Mouse (Mus musculus): ENCODE data around the gene Sh3kbp1. TPM values are rescaled to one million over a fixed set of nuclear protein-coding genes. Genes with fewer than 3 reads are reported as not detected.
A peak's percentile ranks its signal among the peaks of the same experiment; 100 is the strongest.

The Sh3kbp1 gene
- polyA plus RNA-seq, 1 experiment from 2014 or later, result 52.3 TPM

GRCm38 (mm10) chrX:159790516-159790915, 163.4 kb downstream of the Sh3kbp1 start:
- H3K9me3 ChIP-seq (ENCODE audit: control insufficient read depth, low read length), result no peaks in the 10 kb centered on the region
- WGBS, result 62% methylated on average over 3 of the region's 3 CpGs
- no peak overlapping the region for H3K4me2 ChIP-seq (ENCODE audit: low read length)
- H3K4me1 ChIP-seq (replicated peaks; ENCODE audit: control insufficient read depth, insufficient read depth, low read length), result no peaks in the 10 kb centered on the region
- no peak overlapping the region for H3K4me3 ChIP-seq (replicated peaks; ENCODE audit: low read length)
- H3K27me3 ChIP-seq (replicated peaks; ENCODE audit: control insufficient read depth, insufficient read depth, low read length), result no peaks in the 10 kb centered on the region
- no peak overlapping the region for H3K27ac ChIP-seq (ENCODE audit: low read length)
- no peaks in the 10 kb centered on the region for H3K36me3 ChIP-seq (ENCODE audit: control insufficient read depth, insufficient read depth)
- no peak overlapping the region for H3K9ac ChIP-seq (replicated peaks; ENCODE audit: low read depth, low read length)
- ATAC-seq, result no peak

GRCm38 (mm10) chrX:159795603-159796002, 168.5 kb downstream of the Sh3kbp1 start:
- no peaks in the 10 kb centered on the region for H3K4me1 ChIP-seq (replicated peaks; ENCODE audit: control insufficient read depth, insufficient read depth, low read length)
- H3K9ac ChIP-seq (replicated peaks; ENCODE audit: low read depth, low read length), result no peak overlapping the region
- no peak for ATAC-seq
- no peaks in the 10 kb centered on the region for H3K9me3 ChIP-seq (ENCODE audit: control insufficient read depth, low read length)
- H3K36me3 ChIP-seq (ENCODE audit: control insufficient read depth, insufficient read depth), result no peaks in the 10 kb centered on the region
- no peak overlapping the region for H3K4me3 ChIP-seq (replicated peaks; ENCODE audit: low read length)
- WGBS, result 78% methylated on average over 2 of the region's 2 CpGs
- H3K27me3 ChIP-seq (replicated peaks; ENCODE audit: control insufficient read depth, insufficient read depth, low read length), result no peaks in the 10 kb centered on the region; the same call in 1 of the 2 replicates
- no peak overlapping the region for H3K4me2 ChIP-seq (ENCODE audit: low read length)
- H3K27ac ChIP-seq (ENCODE audit: low read length), result no peak overlapping the region

GRCm38 (mm10) chrX:159804371-159804770, 177.3 kb downstream of the Sh3kbp1 start:
- Histone ChIP-seq H3K4me3 (replicated peaks; ENCODE audit: low read length) (no peak overlapping the region), H3K36me3 (ENCODE audit: control insufficient read depth, insufficient read depth) (no peaks in the 10 kb centered on the region), H3K4me1 (replicated peaks; ENCODE audit: control insufficient read depth, insufficient read depth, low read length) (no peaks in the 10 kb centered on the region), H3K4me2 (ENCODE audit: low read length) (no peak overlapping the region), H3K9me3 (ENCODE audit: control insufficient read depth, low read length) (no peaks in the 10 kb centered on the region), H3K27ac (ENCODE audit: low read length) (no peak overlapping the region), H3K27me3 (replicated peaks; ENCODE audit: control insufficient read depth, insufficient read depth, low read length) (no peaks in the 10 kb centered on the region), H3K9ac (replicated peaks; ENCODE audit: low read depth, low read length) (no peak overlapping the region)
- ATAC-seq, result no peak
- 64% methylated on average over 1 of the region's 1 CpGs for WGBS

GRCm38 (mm10) chrX:159809510-159809909, 182.4 kb downstream of the Sh3kbp1 start:
- Histone ChIP-seq H3K36me3 (ENCODE audit: control insufficient read depth, insufficient read depth) (no peaks in the 10 kb centered on the region), H3K4me3 (replicated peaks; ENCODE audit: low read length) (no peak overlapping the region), H3K9me3 (ENCODE audit: control insufficient read depth, low read length) (no peaks in the 10 kb centered on the region), H3K27me3 (replicated peaks; ENCODE audit: control insufficient read depth, insufficient read depth, low read length) (no peaks in the 10 kb centered on the region), H3K4me1 (replicated peaks; ENCODE audit: control insufficient read depth, insufficient read depth, low read length) (no peaks in the 10 kb centered on the region), H3K9ac (replicated peaks; ENCODE audit: low read depth, low read length) (no peak overlapping the region), H3K4me2 (ENCODE audit: low read length) (no peak overlapping the region), H3K27ac (ENCODE audit: low read length) (no peak overlapping the region)
- WGBS, result 79% methylated on average over 6 of the region's 6 CpGs
- no peak for ATAC-seq

- Histone ChIP-seq H3K9ac (replicated peaks; ENCODE audit: low read depth, low read length) (no peak overlapping the region), H3K36me3 (ENCODE audit: control insufficient read depth, insufficient read depth) (no peaks in the 10 kb centered on the region), H3K4me1 (replicated peaks; ENCODE audit: control insufficient read depth, insufficient read depth, low read length) (no peaks in the 10 kb centered on the region), H3K9me3 (ENCODE audit: control insufficient read depth, low read length) (no peaks in the 10 kb centered on the region), H3K4me2 (ENCODE audit: low read length) (no peak overlapping the region), H3K4me3 (replicated peaks; ENCODE audit: low read length) (no peak overlapping the region), H3K27ac (ENCODE audit: low read length) (no peak overlapping the region), H3K27me3 (replicated peaks; ENCODE audit: control insufficient read depth, insufficient read depth, low read length) (no peaks in the 10 kb centered on the region)
- no peak for ATAC-seq
- WGBS, result 79% methylated on average over 3 of the region's 3 CpGs
Measured at GRCm38 (mm10) chrX:159810469-159810868, 183.4 kb downstream of the Sh3kbp1 start.

- Histone ChIP-seq H3K9me3 (ENCODE audit: control insufficient read depth, low read length) (no peaks in the 10 kb centered on the region), H3K27ac (ENCODE audit: low read length) (no peak overlapping the region), H3K9ac (replicated peaks; ENCODE audit: low read depth, low read length) (no peak overlapping the region), H3K4me1 (replicated peaks; ENCODE audit: control insufficient read depth, insufficient read depth, low read length) (no peaks in the 10 kb centered on the region), H3K27me3 (replicated peaks; ENCODE audit: control insufficient read depth, insufficient read depth, low read length) (no peaks in the 10 kb centered on the region), H3K36me3 (ENCODE audit: control insufficient read depth, insufficient read depth) (no peaks in the 10 kb centered on the region), H3K4me3 (replicated peaks; ENCODE audit: low read length) (no peak overlapping the region), H3K4me2 (ENCODE audit: low read length) (no peak overlapping the region)
- WGBS, result 81% methylated on average over 2 of the region's 2 CpGs
- no peak for ATAC-seq
Measured at GRCm38 (mm10) chrX:159817508-159817907, 190.4 kb downstream of the Sh3kbp1 start.

- peak; percentile 54 for ATAC-seq
- Histone ChIP-seq H3K9ac (replicated peaks; ENCODE audit: low read depth, low read length) (no peak overlapping the region), H3K27ac (ENCODE audit: low read length) (no peak overlapping the region), H3K36me3 (ENCODE audit: control insufficient read depth, insufficient read depth) (no peaks in the 10 kb centered on the region), H3K27me3 (replicated peaks; ENCODE audit: control insufficient read depth, insufficient read depth, low read length) (no peaks in the 10 kb centered on the region), H3K4me2 (ENCODE audit: low read length) (no peak overlapping the region), H3K4me3 (replicated peaks; ENCODE audit: low read length) (no peak overlapping the region), H3K4me1 (replicated peaks; ENCODE audit: control insufficient read depth, insufficient read depth, low read length) (peaks cover 7% of the 10 kb centered on the region), H3K9me3 (ENCODE audit: control insufficient read depth, low read length) (no peaks in the 10 kb centered on the region)
- WGBS, result 75% methylated on average over 5 of the region's 5 CpGs
Measured at GRCm38 (mm10) chrX:159828135-159828534, 201.1 kb downstream of the Sh3kbp1 start.

GRCm38 (mm10) chrX:159829192-159829852, 202.2 kb downstream of the Sh3kbp1 start:
- peak; percentile 93 for ATAC-seq
- Histone ChIP-seq H3K9ac (replicated peaks; ENCODE audit: low read depth, low read length) (no peak overlapping the region), H3K27me3 (replicated peaks; ENCODE audit: control insufficient read depth, insufficient read depth, low read length) (no peaks in the 10 kb centered on the region), H3K27ac (ENCODE audit: low read length) (no peak overlapping the region), H3K36me3 (ENCODE audit: control insufficient read depth, insufficient read depth) (no peaks in the 10 kb centered on the region), H3K4me2 (ENCODE audit: low read length) (no peak overlapping the region), H3K9me3 (ENCODE audit: control insufficient read depth, low read length) (no peaks in the 10 kb centered on the region), H3K4me3 (replicated peaks; ENCODE audit: low read length) (no peak overlapping the region), H3K4me1 (replicated peaks; ENCODE audit: control insufficient read depth, insufficient read depth, low read length) (peaks cover 7% of the 10 kb centered on the region)
- WGBS, result 52% methylated on average over 6 of the region's 6 CpGs

GRCm38 (mm10) chrX:159831176-159831575, 204.1 kb downstream of the Sh3kbp1 start:
- no peaks in the 10 kb centered on the region for H3K27me3 ChIP-seq (replicated peaks; ENCODE audit: control insufficient read depth, insufficient read depth, low read length)
- 69% methylated on average over 2 of the region's 2 CpGs for WGBS
- no peak overlapping the region for H3K4me3 ChIP-seq (replicated peaks; ENCODE audit: low read length)
- H3K9ac ChIP-seq (replicated peaks; ENCODE audit: low read depth, low read length), result no peak overlapping the region
- peaks cover 7% of the 10 kb centered on the region for H3K4me1 ChIP-seq (replicated peaks; ENCODE audit: control insufficient read depth, insufficient read depth, low read length)
- H3K36me3 ChIP-seq (ENCODE audit: control insufficient read depth, insufficient read depth), result no peaks in the 10 kb centered on the region
- H3K9me3 ChIP-seq (ENCODE audit: control insufficient read depth, low read length), result no peaks in the 10 kb centered on the region
- no peak overlapping the region for H3K27ac ChIP-seq (ENCODE audit: low read length)
- H3K4me2 ChIP-seq (ENCODE audit: low read length), result no peak overlapping the region
- no peak for ATAC-seq

GRCm38 (mm10) chrX:159835239-159835638, 208.2 kb downstream of the Sh3kbp1 start:
- Histone ChIP-seq H3K4me2 (ENCODE audit: low read length) (no peak overlapping the region), H3K9ac (replicated peaks; ENCODE audit: low read depth, low read length) (no peak overlapping the region), H3K4me3 (replicated peaks; ENCODE audit: low read length) (no peak overlapping the region), H3K36me3 (ENCODE audit: control insufficient read depth, insufficient read depth) (no peaks in the 10 kb centered on the region), H3K27ac (ENCODE audit: low read length) (no peak overlapping the region), H3K27me3 (replicated peaks; ENCODE audit: control insufficient read depth, insufficient read depth, low read length) (no peaks in the 10 kb centered on the region; the same call in 1 of the 2 replicates), H3K9me3 (ENCODE audit: control insufficient read depth, low read length) (no peaks in the 10 kb centered on the region), H3K4me1 (replicated peaks; ENCODE audit: control insufficient read depth, insufficient read depth, low read length) (0 out of 2 replicates have a peak, but pooled peaks cover 3% of the 10 kb centered on the region)
- WGBS, result 92% methylated on average over 4 of the region's 4 CpGs
- ATAC-seq, result no peak
